Mouse (Mus musculus): ENCODE measurements around the gene Tmem182. TPM values are rescaled to one million over a fixed set of nuclear protein-coding genes. Genes with fewer than 3 reads are reported as not detected.

Tmem182 gene
- total and polyA plus RNA-seq, 2 experiments from 2014 or later = 0.05 to 0.21 TPM

- Histone ChIP-seq H3K4me2 (ENCODE audit: low read depth, low read length, poor library complexity, severe bottlenecking) (no peak overlapping the region), H3K9me3 (ENCODE audit: low read length) (no peaks in the 10 kb centered on the region), H3K9ac (replicated peaks; ENCODE audit: low read length, poor library complexity, severe bottlenecking) (no peak overlapping the region), H3K27me3 (ENCODE audit: insufficient read depth, low read length) (no peaks in the 10 kb centered on the region), H3K27ac (ENCODE audit: low read depth, low read length) (no peak overlapping the region), H3K4me3 (ENCODE audit: low read depth, low read length) (no peak overlapping the region), H3K36me3 (ENCODE audit: insufficient read depth, low read length) (peaks cover 8% of the 10 kb centered on the region; the same call in 1 of the 2 replicates), H3K4me1 (ENCODE audit: insufficient read depth, low read length) (no peaks in the 10 kb centered on the region)
- DNase-seq (ENCODE audit: low spot score) (peak; percentile 71), ATAC-seq (ENCODE audit: low FRiP score) (no peak)
- WGBS = 29% methylated on average over 6 of the region's 6 CpGs
- peak; percentile 74 for TF ChIP-seq CTCF (IDR thresholded peaks at IDR 0.05)
Observed at GRCm38 (mm10) chr1:40768606-40769005, 36.8 kb upstream of the Tmem182 start.

GRCm38 (mm10) chr1:40769331-40769894 lies 36.0 kb upstream of the Tmem182 start:
- WGBS = 60% methylated on average over 4 of the region's 4 CpGs
- no peak for TF ChIP-seq CTCF (IDR thresholded peaks at IDR 0.05)
- no peaks in the 10 kb centered on the region for H3K27me3 ChIP-seq (ENCODE audit: insufficient read depth, low read length)

GRCm38 (mm10) chr1:40771196-40771970 lies 34.0 kb upstream of the Tmem182 start:
- Histone ChIP-seq H3K4me3 (ENCODE audit: low read depth, low read length) (no peak overlapping the region), H3K36me3 (ENCODE audit: insufficient read depth, low read length) (peaks cover 17% of the 10 kb centered on the region), H3K4me2 (ENCODE audit: low read depth, low read length, poor library complexity, severe bottlenecking) (no peak overlapping the region), H3K9ac (replicated peaks; ENCODE audit: low read length, poor library complexity, severe bottlenecking) (no peak overlapping the region), H3K4me1 (ENCODE audit: insufficient read depth, low read length) (no peaks in the 10 kb centered on the region), H3K27me3 (ENCODE audit: insufficient read depth, low read length) (no peaks in the 10 kb centered on the region), H3K9me3 (ENCODE audit: low read length) (no peaks in the 10 kb centered on the region), H3K27ac (ENCODE audit: low read depth, low read length) (no peak overlapping the region)
- no peak for DNase-seq (ENCODE audit: low spot score)
- WGBS = 94% methylated on average over 7 of the region's 7 CpGs
- ATAC-seq (ENCODE audit: low FRiP score) = no peak
- TF ChIP-seq CTCF (IDR thresholded peaks at IDR 0.05) = no peak

More at GRCm38 (mm10) chr1:40769331-40769894, 36.0 kb upstream of the Tmem182 start:
- Histone ChIP-seq H3K9ac (replicated peaks; ENCODE audit: low read length, poor library complexity, severe bottlenecking) (no peak overlapping the region), H3K9me3 (ENCODE audit: low read length) (no peaks in the 10 kb centered on the region), H3K4me1 (ENCODE audit: insufficient read depth, low read length) (no peaks in the 10 kb centered on the region), H3K27ac (ENCODE audit: low read depth, low read length) (no peak overlapping the region), H3K4me2 (ENCODE audit: low read depth, low read length, poor library complexity, severe bottlenecking) (no peak overlapping the region), H3K36me3 (ENCODE audit: insufficient read depth, low read length) (peaks cover 14% of the 10 kb centered on the region; the same call in 1 of the 2 replicates), H3K4me3 (ENCODE audit: low read depth, low read length) (no peak overlapping the region)
- ATAC-seq (ENCODE audit: low FRiP score) = no peak
- no peak for DNase-seq (ENCODE audit: low spot score)

- no peaks in the 10 kb centered on the region for H3K27me3 ChIP-seq (ENCODE audit: insufficient read depth, low read length)
- no peak overlapping the region for H3K27ac ChIP-seq (ENCODE audit: low read depth, low read length)
- H3K4me2 ChIP-seq (ENCODE audit: low read depth, low read length, poor library complexity, severe bottlenecking) = no peak overlapping the region
- no peaks in the 10 kb centered on the region for H3K4me1 ChIP-seq (ENCODE audit: insufficient read depth, low read length)
- 86% methylated on average over 5 of the region's 5 CpGs for WGBS
- H3K36me3 ChIP-seq (ENCODE audit: insufficient read depth, low read length) = peaks cover 17% of the 10 kb centered on the region
- no peak overlapping the region for H3K9ac ChIP-seq (replicated peaks; ENCODE audit: low read length, poor library complexity, severe bottlenecking)
- DNase-seq (ENCODE audit: low spot score) (no peak), ATAC-seq (ENCODE audit: low FRiP score) (no peak)
- TF ChIP-seq CTCF (IDR thresholded peaks at IDR 0.05) = no peak
- no peak overlapping the region for H3K4me3 ChIP-seq (ENCODE audit: low read depth, low read length)
- no peaks in the 10 kb centered on the region for H3K9me3 ChIP-seq (ENCODE audit: low read length)
Observed at GRCm38 (mm10) chr1:40773234-40773633, 32.2 kb upstream of the Tmem182 start.

DNA sequence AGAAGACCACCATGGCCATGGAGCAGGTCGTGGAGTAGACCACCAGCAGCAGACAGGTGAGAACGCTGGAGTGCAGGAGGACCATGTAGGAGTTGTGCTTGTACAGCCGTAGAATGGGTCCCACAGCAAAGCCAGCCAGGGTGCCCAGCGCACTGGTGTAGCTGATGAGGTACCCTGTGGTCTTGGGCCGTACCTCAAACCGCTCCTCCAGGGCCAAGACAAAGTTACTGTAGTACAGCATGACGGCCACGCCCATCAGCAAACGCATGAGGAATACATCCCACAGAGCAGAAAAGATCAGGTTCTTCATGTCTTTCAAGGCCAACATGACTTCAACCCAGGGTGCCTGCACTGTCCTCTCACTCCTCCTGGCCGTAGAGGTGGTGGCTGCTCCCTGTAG lies 31.4 kb upstream of the Tmem182 start:
- no peaks in the 10 kb centered on the region for H3K4me1 ChIP-seq (ENCODE audit: insufficient read depth, low read length)
- H3K36me3 ChIP-seq (ENCODE audit: insufficient read depth, low read length) = peaks cover 24% of the 10 kb centered on the region
- H3K4me2 ChIP-seq (ENCODE audit: low read depth, low read length, poor library complexity, severe bottlenecking) = no peak overlapping the region
- WGBS = 96% methylated on average over 10 of the region's 10 CpGs
- DNase-seq (ENCODE audit: low spot score) (no peak), ATAC-seq (ENCODE audit: low FRiP score) (0 out of 2 replicates have a peak, but pooled peaks have one; percentile 20)
- no peak overlapping the region for H3K4me3 ChIP-seq (ENCODE audit: low read depth, low read length)
- H3K27me3 ChIP-seq (ENCODE audit: insufficient read depth, low read length) = no peaks in the 10 kb centered on the region
- TF ChIP-seq CTCF (IDR thresholded peaks at IDR 0.05) = no peak
- no peak overlapping the region for H3K9ac ChIP-seq (replicated peaks; ENCODE audit: low read length, poor library complexity, severe bottlenecking)
- H3K9me3 ChIP-seq (ENCODE audit: low read length) = 0 out of 2 replicates have a peak, but pooled peaks cover 6% of the 10 kb centered on the region
- no peak overlapping the region for H3K27ac ChIP-seq (ENCODE audit: low read depth, low read length)

DNA sequence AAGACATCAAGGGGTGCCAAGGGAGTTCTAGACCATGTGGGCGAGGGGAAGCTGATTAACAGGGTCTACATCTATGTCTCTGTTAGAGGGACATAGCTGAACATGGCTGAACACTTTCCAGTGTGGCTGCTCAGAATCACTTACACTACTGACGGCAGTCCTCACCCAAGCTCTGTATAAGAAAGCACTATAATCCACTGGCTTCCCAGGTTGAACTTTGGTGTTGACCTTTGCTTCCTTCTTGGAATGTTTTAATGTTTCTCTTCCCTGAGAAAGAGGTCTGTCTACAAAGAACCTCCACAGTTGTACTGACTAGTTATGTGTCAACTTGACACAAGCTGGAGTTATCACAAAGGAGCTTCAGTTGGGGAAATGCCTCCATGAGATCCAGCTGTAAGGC lies 29.3 kb upstream of the Tmem182 start:
- Histone ChIP-seq H3K4me3 (ENCODE audit: low read depth, low read length) (no peak overlapping the region), H3K9me3 (ENCODE audit: low read length) (0 out of 2 replicates have a peak, but pooled peaks cover 11% of the 10 kb centered on the region), H3K36me3 (ENCODE audit: insufficient read depth, low read length) (peaks cover 34% of the 10 kb centered on the region), H3K27me3 (ENCODE audit: insufficient read depth, low read length) (no peaks in the 10 kb centered on the region), H3K9ac (replicated peaks; ENCODE audit: low read length, poor library complexity, severe bottlenecking) (no peak overlapping the region), H3K4me1 (ENCODE audit: insufficient read depth, low read length) (no peaks in the 10 kb centered on the region), H3K4me2 (ENCODE audit: low read depth, low read length, poor library complexity, severe bottlenecking) (no peak overlapping the region), H3K27ac (ENCODE audit: low read depth, low read length) (no peak overlapping the region)
- no peak for DNase-seq (ENCODE audit: low spot score)
- 66% methylated on average over 2 of the region's 2 CpGs for WGBS
- no peak for TF ChIP-seq CTCF (IDR thresholded peaks at IDR 0.05)
- no peak for ATAC-seq (ENCODE audit: low FRiP score)
